Mouse (Mus musculus): ENCODE measurements around the gene Rpusd1.
"Not testable (repeated sequence)": the region's sequence is repeated elsewhere in the genome, so short reads cannot be mapped to it uniquely, and the experiment has no call there.

Gene Rpusd1

DNA sequence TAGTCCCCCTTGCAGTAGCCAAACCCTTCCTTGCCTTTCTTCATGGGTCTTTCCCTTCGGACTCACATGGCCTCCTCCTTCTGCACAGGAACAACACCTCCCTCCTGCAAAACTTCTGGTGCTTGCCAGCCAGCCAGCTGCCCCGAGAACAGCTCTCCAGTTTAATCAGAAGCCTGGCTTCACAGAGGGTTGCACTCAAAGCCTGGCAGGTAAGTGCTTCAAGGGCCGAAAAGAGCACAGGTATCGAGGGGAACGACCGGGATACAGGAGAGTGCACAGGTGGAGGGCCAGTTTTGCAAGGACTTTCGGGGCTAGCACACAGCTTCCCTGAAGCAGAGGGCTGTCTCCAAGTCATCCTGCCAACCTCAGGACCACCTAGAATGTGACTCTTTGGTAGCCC is 11.4 kb downstream of the Rpusd1 start:
- DNase-seq (ENCODE audit: extremely low spot score), result no peak

DNA sequence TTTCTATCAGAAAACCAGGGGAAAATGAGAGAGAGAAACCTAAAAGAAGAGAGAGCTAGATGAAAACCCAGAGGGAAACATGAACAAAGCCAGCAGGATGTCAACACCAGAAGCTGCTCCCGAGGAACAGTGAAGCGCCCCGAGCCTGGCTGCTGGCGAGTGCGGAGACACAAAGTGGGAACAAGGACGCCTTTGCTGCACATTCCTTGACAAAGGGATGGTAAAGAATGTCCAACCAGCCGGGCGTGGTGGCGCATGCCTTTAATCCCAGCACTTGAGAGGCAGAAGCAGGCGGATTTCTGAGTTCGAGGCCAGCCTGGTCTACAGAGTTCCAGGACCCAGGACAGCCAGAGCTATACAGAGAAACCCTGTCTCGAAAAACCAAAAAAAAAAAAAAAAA is 14.0 kb downstream of the Rpusd1 start:
- DNase-seq (ENCODE audit: extremely low spot score), result not testable (repeated sequence)

DNA sequence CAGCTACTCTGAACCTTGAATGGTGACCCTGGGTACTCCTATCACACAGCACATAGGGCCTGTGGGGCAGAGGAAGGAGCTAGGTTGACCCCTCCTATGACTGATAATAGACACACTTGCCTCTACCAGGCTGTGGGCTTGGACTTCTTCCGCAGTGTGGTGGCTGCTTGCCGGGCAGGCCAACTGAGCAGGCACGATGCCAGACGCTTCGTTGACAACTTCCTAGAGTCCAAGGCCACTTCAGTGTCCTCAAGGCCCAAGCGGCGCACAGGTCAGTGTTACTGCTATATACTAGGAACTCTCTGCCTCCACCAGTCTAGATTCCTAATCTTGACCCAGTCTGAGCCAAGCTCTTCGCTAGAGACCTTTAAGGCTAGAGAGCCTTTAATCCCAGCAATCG is 16.4 kb downstream of the Rpusd1 start:
- no peak for DNase-seq (ENCODE audit: extremely low spot score)

DNA sequence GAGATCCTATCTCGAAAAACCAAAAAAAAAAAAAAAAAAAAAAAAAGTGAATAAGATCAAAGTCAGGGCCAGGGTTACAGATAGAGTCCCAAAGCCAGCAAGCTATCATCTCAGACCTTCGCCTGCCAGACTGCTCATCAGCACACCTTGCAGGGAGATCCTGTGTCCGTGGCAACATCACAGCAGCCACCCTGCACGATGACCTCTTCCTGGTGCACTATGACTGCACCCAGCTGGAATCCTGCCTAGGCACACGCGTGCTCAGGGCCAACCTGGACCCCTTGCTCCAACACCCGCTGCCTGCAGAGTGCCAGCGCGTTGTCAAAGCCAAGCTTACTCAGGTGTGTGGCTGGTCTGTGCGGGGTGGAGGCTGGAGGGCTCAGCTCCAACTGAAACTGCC is 16.8 kb downstream of the Rpusd1 start:
- no peak for DNase-seq (ENCODE audit: extremely low spot score)

DNA sequence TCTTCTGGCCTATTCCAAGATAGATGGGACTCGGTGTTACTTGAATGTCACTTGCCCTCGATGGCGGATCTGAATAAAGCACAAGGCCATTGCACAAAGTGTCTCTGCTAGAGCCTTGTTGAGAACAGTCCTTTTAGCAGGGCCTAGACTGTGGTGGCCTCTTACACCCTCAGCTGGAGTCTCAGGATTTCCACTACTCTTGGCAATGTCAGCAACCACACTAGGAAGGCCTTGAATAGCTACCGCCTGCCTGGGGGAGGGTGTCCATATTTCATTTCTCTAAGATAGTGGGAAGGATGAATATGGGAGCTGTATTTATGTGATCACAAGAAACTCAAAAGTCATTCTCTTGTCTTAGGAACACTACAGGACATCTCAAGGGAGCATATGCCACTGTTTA is 20.8 kb downstream of the Rpusd1 start:
- no peak for DNase-seq (ENCODE audit: extremely low spot score)

DNA sequence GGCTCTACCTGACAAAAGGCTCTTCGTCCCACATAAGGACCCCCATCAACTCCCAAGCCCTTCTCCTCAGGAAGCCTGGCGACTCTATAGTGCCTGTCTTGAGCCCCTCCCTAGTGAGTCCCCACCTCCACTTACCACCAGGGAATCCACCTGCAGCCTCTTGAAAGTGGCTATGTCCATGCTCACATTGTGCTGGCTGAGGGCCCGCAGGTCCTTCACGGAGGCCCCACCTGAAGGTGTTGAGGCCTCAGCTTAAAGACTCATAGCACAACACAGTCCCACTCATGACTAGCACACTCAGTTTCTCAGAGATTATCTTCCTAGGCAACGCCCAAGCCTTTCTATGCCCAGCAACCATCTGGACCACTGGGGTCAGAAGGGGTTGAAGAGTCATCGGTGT is 21.8 kb downstream of the Rpusd1 start:
- DNase-seq (ENCODE audit: extremely low spot score), result no peak

DNA sequence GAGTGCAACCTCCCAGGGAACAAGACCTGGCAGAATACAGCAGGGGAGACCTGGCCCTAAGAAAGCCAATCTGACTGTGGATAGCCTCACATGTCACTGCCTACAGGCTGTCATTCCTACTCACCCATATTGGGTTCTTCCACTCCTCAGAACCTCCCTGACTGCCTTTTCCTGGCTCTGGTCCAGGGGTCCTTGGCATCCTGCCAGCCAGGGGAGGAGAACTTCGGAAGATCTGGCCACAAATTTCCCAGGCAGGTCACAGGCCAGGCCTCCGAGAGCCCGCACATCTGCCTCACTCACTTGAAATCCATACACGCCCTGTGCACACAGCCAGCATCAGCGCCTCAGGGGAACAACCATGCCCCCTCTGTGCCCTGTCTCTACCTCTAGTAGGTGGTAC is 24.0 kb downstream of the Rpusd1 start:
- no peak for DNase-seq (ENCODE audit: extremely low spot score)

DNA sequence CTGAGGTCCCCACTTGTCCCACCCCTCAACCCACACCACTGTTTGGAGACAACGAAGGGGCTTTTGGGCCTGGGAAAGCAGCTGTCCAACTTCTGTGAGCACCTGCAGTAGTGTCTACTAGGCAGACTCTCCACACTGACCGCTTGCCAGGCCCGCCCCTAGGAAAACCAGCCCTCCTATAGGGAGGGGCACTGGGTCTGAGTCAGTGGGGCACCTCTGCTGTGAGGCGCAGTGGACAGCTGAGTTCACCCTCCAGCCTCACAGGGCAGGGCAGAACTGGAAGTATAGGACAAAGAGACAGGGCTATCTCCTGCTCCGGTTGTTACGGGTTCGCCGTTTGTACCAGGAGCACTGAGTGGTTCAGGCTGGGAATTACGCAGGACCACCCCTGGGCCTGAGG is 26.8 kb downstream of the Rpusd1 start, which contains the start of gene Msln:
Gene Msln (minus strand): TSS at position 138 of the 400 bp plus-strand sequence.
- DNase-seq (ENCODE audit: extremely low spot score), result no peak

DNA sequence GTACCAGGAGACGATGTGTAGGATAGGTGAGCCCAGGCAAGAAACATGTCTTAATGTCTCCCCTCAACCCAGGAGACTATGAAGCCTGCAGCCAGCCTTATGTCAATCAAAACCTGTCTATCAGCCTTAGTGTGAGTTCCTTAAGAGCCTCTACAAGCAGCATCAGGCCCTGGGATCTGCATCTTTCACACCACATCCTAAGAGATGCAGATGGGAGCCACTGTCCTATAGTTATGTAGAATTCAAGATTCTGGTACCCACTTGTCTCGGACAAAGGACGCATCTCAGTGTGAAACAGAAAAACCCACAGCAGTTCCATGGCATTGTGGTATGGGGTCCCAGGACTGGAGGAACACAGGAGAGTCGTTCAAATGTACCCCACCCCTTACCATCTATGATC is 27.6 kb downstream of the Rpusd1 start:
- DNase-seq (ENCODE audit: extremely low spot score), result no peak

DNA sequence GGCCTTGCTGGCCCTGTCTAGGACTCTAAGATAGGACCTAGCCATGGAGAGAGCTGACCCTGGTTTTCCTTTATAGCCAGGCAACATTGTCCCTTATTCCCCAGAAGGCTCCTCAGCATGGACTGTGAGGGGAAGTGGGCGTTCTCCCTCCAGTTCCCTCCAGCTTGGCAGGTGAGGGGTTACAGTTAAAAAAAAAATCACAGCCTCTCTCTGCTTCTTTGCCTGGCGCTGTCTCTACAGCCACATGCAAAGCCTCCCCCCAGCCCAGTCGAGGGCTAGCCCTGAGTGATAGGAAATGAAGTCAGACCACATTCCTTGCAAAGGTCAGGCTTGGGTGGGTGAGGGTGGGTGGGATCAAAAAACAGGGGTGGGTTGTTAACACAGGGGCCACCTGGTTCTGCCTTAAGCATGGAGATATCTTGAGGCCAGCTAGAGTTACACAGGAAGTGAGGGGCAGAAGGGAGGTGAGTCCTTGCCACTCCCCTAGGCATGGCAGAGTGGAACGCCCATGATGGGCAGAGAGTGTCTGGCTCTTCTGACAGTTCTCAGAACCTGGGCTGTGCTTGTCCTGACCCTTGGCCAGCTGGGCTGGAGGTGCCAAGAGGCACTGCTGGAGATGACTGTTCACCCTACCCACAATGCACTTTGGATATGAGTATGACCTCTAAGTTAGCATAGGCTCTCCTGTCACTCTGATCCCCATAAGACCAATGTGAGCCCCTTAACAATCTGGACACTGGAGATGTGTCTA is 28.3 kb downstream of the Rpusd1 start:
- no peak for DNase-seq (ENCODE audit: extremely low spot score)

DNA sequence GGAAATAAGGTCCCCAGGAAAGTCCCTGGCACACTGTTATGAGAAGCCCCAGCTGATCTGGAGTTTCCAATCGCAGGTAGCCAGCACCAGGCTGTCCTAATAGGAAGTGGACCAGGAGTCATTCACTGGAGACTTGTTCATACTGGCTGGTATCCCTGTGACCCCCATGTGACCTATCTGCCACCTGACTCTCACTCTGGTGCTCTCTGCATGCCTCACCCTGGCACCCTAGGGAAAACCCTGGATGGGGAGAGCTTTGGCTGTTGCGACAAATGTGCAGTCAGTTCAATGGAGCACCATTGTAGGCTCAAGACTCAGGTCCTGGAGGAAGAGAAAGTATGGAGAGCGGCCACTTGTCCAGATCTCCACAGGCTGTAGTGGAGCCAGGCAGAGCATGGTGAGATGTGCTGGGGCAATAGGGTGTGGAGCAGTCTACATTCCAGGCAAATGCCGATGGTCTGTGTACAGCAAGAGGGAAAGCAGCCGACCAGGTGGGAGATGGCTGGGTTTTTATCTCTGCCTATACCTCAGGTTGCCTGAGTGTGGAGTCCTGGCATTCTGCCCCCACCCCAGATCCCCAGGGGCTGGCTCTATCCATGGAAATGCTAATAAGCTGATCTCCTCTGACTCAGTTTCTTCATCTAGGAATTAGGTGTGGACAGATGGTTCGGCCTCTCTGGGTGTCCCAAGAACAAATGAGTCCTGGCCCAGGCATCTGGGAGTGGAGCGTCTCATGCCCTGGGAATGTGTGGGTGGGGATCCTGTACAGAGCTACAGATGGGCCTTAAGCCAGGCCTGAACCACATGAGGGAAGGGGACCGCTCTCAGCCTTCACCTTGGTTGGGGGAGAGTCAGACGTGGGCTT is 29.1 kb downstream of the Rpusd1 start:
- no peak for DNase-seq (ENCODE audit: extremely low spot score)

DNA sequence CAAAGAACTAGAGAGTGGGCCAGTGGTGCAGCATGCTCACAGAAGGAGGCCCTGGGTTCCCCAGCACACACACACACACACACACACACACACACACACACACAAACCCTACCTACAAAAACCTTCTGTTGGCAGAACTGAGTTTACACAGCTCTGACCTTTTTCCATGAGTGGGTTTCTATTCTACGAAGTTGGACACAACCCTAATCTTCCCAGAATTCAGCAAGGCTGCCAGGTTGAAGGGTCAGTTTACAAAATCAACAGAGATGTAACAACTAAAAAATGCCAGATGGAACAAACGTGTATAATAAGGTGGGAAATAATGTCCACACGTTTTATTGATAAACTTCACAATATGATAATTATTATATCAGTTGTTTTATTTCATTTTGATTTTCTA is 30.2 kb downstream of the Rpusd1 start:
- DNase-seq (ENCODE audit: extremely low spot score), result no peak

DNA sequence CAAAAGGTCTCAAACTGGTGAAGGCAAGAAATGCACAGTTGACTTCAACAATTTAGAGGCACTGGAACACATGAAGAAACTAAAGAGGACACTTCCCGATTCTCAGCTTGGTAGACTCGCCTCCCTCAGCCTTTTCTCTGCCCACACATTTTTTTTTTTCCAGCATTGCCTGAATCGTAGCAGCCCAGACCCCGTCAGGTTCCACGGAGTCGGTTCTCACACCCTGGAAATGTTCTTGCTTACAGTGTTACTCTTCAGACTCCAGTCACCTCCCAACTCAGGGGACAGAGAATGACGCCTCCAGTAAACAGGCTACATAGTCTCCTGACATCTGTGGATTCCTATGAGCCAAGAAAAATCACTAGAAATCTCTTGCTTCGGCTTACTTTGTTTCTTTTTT is 32.7 kb downstream of the Rpusd1 start:
- DNase-seq (ENCODE audit: extremely low spot score), result no peak

DNA sequence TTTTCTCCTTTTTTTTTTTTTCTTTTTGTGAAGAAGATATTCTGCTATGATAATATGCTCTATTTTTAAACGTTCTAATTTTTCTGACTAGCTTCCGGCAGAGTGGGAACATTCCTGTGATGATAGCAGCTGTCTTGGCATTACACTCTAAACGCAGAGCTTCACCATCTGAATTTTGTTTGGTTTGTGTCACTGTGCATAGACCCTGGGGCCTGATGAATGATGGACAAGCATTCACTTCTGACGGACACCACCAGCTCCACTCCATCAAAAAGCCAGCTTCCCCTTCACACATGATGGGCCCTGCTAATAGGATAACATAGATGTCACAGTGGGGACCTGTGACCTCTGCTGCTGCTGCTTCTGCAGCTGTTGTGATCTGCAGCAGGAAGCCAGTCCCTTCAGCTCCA is 34.1 kb downstream of the Rpusd1 start:
- no peak for DNase-seq (ENCODE audit: extremely low spot score)

DNA sequence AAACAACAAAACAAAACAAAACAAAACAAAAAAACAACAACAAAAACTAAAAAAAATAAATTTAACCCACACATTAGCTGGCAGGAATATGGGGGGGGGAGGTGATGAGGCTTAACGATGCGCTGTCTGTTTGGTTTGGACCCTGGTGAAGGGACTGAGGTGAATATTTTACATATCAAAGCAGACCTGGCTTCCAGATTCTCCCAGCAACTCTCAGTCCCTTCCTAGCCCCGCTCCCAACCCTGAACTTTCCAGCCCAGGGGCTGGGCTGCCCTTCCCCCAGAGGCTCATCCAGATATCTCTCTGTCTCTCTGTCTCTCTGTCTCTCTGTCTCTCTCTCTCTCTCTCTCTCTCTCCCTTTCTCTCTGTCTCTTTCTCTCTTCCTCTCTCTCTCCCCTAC is 35.1 kb downstream of the Rpusd1 start:
- no peak for DNase-seq (ENCODE audit: extremely low spot score)

DNA sequence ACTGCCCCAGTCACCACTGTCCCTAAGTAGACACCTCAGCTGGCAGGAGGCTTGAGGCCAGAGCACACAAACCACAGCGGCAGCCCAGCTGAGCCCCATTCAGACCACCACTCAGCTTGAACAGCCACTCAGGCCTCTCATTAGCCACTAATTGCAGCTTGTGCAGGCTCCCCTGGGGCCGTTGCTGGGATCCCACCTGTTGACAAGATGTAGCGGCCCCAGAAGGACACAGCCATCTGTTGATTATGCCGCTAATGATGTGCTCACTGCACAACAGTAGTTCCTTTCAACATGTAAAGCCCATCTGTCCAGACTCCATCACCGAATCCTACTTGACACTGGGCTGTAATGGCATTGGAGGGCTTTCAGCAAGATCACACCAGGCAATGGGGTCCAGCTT is 38.4 kb downstream of the Rpusd1 start:
- DNase-seq (ENCODE audit: extremely low spot score), result no peak

DNA sequence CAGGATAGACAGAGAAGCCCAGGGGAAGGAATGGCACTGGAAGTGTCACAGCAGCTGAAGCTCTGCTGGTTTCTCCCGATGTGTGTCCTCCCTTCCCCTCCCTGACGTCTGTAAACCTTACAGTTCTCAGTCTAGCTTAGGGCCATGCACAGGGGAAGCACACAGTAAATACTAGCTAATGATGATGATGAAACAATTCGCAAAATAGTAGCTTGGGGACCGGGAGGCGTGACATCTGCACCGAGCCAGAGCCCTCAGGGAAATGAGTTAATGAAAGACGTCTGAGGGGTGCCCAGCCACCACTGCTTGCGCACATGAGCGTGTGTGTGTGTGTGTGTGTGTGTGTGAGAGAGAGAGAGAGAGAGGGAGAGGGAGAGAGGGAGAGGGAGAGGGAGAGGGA is 41.9 kb downstream of the Rpusd1 start:
- no peak for DNase-seq (ENCODE audit: extremely low spot score)

DNA sequence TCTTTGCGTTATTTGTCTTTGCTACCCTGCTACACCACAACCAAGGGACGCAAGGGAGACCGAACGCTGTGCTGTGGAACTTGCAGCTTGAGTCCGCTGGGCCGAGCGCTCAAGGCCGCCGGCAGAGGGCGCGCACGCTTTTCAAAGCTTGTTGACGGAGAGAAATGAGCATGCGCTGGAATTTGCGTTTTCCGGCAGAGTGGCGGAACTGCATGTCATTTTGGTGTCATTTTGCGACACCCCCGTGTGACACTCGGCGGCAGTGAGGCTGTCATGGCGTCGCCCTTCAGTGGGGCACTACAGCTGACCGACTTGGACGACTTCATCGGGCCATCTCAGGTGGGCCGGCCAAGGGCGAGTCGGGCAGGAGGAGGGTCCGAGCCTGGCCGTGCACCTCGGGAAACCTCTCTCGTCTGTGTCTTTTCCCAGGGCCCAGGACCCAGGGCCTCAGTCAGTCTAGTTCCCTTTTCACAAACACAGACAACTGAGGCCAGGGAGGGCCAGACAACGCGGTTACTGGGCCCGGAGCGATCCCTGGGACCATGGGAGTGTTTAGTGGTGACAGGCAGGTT is 46.2 kb downstream of the Rpusd1 start, which contains the start of gene Narfl:
Gene Narfl (plus strand): TSS at position 228 of the 572 bp plus-strand sequence.
- peak; percentile 98 for DNase-seq (ENCODE audit: extremely low spot score)

DNA sequence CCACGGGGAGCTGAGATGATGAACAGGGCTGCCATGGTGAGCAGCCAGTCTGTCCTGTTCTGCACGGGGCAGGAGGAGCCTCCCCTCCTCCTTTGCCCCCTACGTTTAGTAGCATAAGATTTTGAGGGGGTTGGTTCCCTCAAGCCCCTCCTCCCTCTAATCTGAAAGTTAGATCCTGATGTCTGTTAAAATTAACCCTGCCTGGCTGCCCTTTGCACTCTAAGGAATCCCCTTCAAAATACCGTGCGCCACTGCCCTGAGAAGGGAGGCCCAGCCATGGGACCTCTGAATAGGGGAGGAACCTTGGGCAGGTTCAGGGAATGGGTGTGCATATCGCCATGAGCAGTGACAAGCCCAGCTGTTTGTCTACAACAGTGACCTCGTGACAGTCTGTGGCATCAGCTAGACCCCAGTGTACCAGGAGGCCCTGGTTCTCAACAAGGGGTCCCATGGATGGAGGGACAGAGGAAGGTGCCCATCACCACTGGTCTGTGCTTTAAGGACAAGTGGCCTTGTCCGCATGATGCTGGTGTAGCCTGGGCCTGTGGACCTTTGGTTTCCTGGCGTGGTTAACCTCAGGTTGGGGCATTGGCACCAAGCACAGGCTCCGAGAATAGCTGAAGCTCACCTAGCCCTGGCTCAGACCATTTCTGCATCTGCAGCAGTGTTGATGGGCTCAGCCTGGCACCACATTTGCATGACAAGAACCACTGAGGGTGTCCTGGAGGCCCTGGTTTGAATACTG is 48.0 kb downstream of the Rpusd1 start:
- DNase-seq (ENCODE audit: extremely low spot score), result no peak

DNA sequence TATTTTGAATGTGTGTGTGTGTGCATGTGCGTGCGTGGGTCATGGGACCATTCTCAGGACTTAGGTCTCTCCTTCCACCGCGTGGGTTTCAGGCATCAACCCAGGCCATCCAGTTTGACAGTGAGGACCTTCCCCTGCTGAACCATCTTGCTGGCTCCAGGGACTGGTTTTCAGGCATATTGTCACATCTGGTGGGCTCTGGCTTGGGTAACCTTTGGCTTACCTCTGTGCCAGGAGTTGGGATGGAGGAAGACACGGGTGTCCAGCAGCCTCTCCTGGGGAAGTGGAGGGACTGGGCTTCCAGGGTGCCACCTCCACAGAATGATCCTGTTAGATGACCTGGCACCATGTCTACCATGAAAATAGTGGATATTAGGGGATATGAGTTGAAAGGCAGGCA is 50.5 kb downstream of the Rpusd1 start:
- DNase-seq (ENCODE audit: extremely low spot score), result no peak

Measured in embryo, embryonic 9.5 days (tissue).